Mouse (Mus musculus) cortical plate, adult 2 months (tissue): Measurements from ENCODE around the gene Cldn4. TPM values are rescaled to one million over a fixed set of nuclear protein-coding genes. Genes with fewer than 3 reads are reported as not detected.

Experiments
- H3K27ac ChIP-seq: fragments of 200-500 bp; 2 replicates; pipeline ENCODE4 v1.5.1; 2012; ENCODE audit warnings: low read length, control low read depth, inconsistent platforms; ENCODE audit not compliant: insufficient read depth
- H3K4me1 ChIP-seq: fragments of 200-500 bp; 2 replicates; pipeline ENCODE4 v1.6.1; 2011; ENCODE audit warnings: low read length; ENCODE audit not compliant: control insufficient read depth, insufficient read depth
- H3K4me3 ChIP-seq: fragments of 200-500 bp; 2 replicates; pipeline ENCODE4 v1.5.1; 2011; ENCODE audit warnings: mild to moderate bottlenecking, low read length, control low read depth; ENCODE audit not compliant: insufficient read depth
- CTCF ChIP-seq: fragments of 200-500 bp; IDR thresholded peaks from 2 replicates; pipeline ENCODE4 v1.5.1; 2011; ENCODE audit warnings: mild to moderate bottlenecking, control low read depth, low read length; ENCODE audit not compliant: insufficient read depth; ENCODE audit errors: extremely low read depth
- POLR2A ChIP-seq: fragments of 200-500 bp; IDR thresholded peaks from 2 replicates; pipeline ENCODE4 v1.6.1; 2011; ENCODE audit warnings: mild to moderate bottlenecking, low read length, control low read depth; ENCODE audit not compliant: insufficient read depth; ENCODE audit errors: extremely low read depth
- polyA plus RNA-seq: library from polyadenylated mRNA; depleted of rRNA; stranded (reverse); fragments of >200 nt; gene quantifications from 2 replicates; pipeline ENCODE4 v1.2.3, GENCODE M21; 2012; rRNA removed

The Cldn4 gene
- polyA plus RNA-seq, 1 experiment: 0.04 TPM

GRCm38 (mm10) chr5:134914510-134914909 lies 32.2 kb downstream of the Cldn4 start:
- TF ChIP-seq POLR2A: no peak
- TF ChIP-seq CTCF: no peak
- Histone ChIP-seq H3K27ac (no peak overlapping the region), H3K4me3 (no peak overlapping the region), H3K4me1 (no peaks in the 10 kb centered on the region)

GRCm38 (mm10) chr5:134913753-134914152 lies 33.0 kb downstream of the Cldn4 start:
- H3K4me1 ChIP-seq: no peaks in the 10 kb centered on the region
- no peak overlapping the region for H3K27ac ChIP-seq
- H3K4me3 ChIP-seq: no peak overlapping the region
- TF ChIP-seq POLR2A (no peak), CTCF (no peak)

GRCm38 (mm10) chr5:134913352-134913751 lies 33.4 kb downstream of the Cldn4 start:
- H3K4me1 ChIP-seq: no peaks in the 10 kb centered on the region
- no peak overlapping the region for H3K4me3 ChIP-seq
- no peak overlapping the region for H3K27ac ChIP-seq
- TF ChIP-seq POLR2A: no peak
- no peak for TF ChIP-seq CTCF

- H3K27ac ChIP-seq: no peak overlapping the region
- no peak overlapping the region for H3K4me3 ChIP-seq
- no peaks in the 10 kb centered on the region for H3K4me1 ChIP-seq
- no peak for TF ChIP-seq POLR2A
- no peak for TF ChIP-seq CTCF
Measured at GRCm38 (mm10) chr5:134911901-134912300, 34.8 kb downstream of the Cldn4 start.

- H3K4me1 ChIP-seq: no peaks in the 10 kb centered on the region
- H3K27ac ChIP-seq: no peak overlapping the region
- TF ChIP-seq POLR2A (no peak), CTCF (peak; percentile 99)
Measured at GRCm38 (mm10) chr5:134907135-134907534, 39.6 kb downstream of the Cldn4 start.

GRCm38 (mm10) chr5:134906633-134907032 lies 40.1 kb downstream of the Cldn4 start, which contains the start of gene Tmem270:
TSS of gene Tmem270 (minus strand) at chr5:134906733.
- Histone ChIP-seq H3K4me1 (no peaks in the 10 kb centered on the region), H3K4me3 (no peak within 1 kb of the TSS), H3K27ac (no peak within 1 kb of the TSS)
- TF ChIP-seq POLR2A: no peak
- no peak for TF ChIP-seq CTCF

More at GRCm38 (mm10) chr5:134907135-134907534, 39.6 kb downstream of the Cldn4 start:
- H3K4me3 ChIP-seq: no peak overlapping the region

- no peaks in the 10 kb centered on the region for H3K4me1 ChIP-seq
- H3K27ac ChIP-seq: no peak overlapping the region
- TF ChIP-seq CTCF (no peak), POLR2A (no peak)
- H3K4me3 ChIP-seq: no peak overlapping the region
Measured at GRCm38 (mm10) chr5:134901644-134902027, 45.1 kb downstream of the Cldn4 start.

GRCm38 (mm10) chr5:134901012-134901643 lies 45.6 kb downstream of the Cldn4 start:
- Histone ChIP-seq H3K4me3 (no peak overlapping the region), H3K27ac (no peak overlapping the region), H3K4me1 (no peaks in the 10 kb centered on the region)
- peak; percentile 65 for TF ChIP-seq CTCF
- TF ChIP-seq POLR2A: no peak

GRCm38 (mm10) chr5:134897596-134897995 lies 49.1 kb downstream of the Cldn4 start:
- no peak for TF ChIP-seq POLR2A
- no peak for TF ChIP-seq CTCF
- H3K4me3 ChIP-seq: no peak overlapping the region
- H3K4me1 ChIP-seq: no peaks in the 10 kb centered on the region
- H3K27ac ChIP-seq: no peak overlapping the region

- no peaks in the 10 kb centered on the region for H3K4me1 ChIP-seq
- H3K27ac ChIP-seq: no peak overlapping the region
- TF ChIP-seq CTCF: no peak
- no peak for TF ChIP-seq POLR2A
- H3K4me3 ChIP-seq: no peak overlapping the region
Measured at GRCm38 (mm10) chr5:134896965-134897364, 49.8 kb downstream of the Cldn4 start.

- Histone ChIP-seq H3K27ac (no peak overlapping the region), H3K4me1 (no peaks in the 10 kb centered on the region), H3K4me3 (no peak overlapping the region)
- TF ChIP-seq CTCF (no peak), POLR2A (no peak)
Measured at GRCm38 (mm10) chr5:134895291-134895690, 51.4 kb downstream of the Cldn4 start.

Other genes starting within 250 kb of the Cldn4 start
- 11.1 and 11.6 TPM in 2 replicates for gene Eln, start 199.6 kb downstream of the Cldn4 start, polyA plus RNA-seq
- gene Tmem270, start 40.2 kb downstream of the Cldn4 start, polyA plus RNA-seq: not detected in 2 replicates
- gene Cldn13, start 31.4 kb downstream of the Cldn4 start, polyA plus RNA-seq: not detected in 2 replicates
- gene Mettl27, start 14.6 kb downstream of the Cldn4 start, polyA plus RNA-seq: 15.1 TPM in 2 replicates
- gene Cldn3, start 39.3 kb upstream of the Cldn4 start, polyA plus RNA-seq: 0.21 and 0.23 TPM in 2 replicates
- gene Abhd11, start 62.2 kb upstream of the Cldn4 start, polyA plus RNA-seq: 78.3 and 80.1 TPM in 2 replicates
- 545 and 568 TPM in 2 replicates for gene Stx1a, start 76.5 kb upstream of the Cldn4 start, polyA plus RNA-seq
- 58.3 and 58.4 TPM in 2 replicates for gene Dnajc30, start 117.3 kb upstream of the Cldn4 start, polyA plus RNA-seq
- 66.6 and 82.3 TPM in 2 replicates for gene Bud23, start 118.0 kb upstream of the Cldn4 start, polyA plus RNA-seq
- 26.6 and 29.4 TPM in 2 replicates for gene Vps37d, start 131.3 kb upstream of the Cldn4 start, polyA plus RNA-seq
- 4.2 and 5.0 TPM in 2 replicates for gene Mlxipl, start 143.0 kb upstream of the Cldn4 start, polyA plus RNA-seq
- 11.7 and 11.9 TPM in 2 replicates for gene Tbl2, start 202.7 kb upstream of the Cldn4 start, polyA plus RNA-seq
- 43.7 and 45.3 TPM in 2 replicates for gene Bcl7b, start 221.3 kb upstream of the Cldn4 start, polyA plus RNA-seq
- gene Baz1b, start 240.3 kb upstream of the Cldn4 start, polyA plus RNA-seq: 58.4 and 61.7 TPM in 2 replicates